Mouse (Mus musculus) neutrophil, adult 83 days (primary cell): ENCODE data around the gene Spag17. TPM values are rescaled to one million over a fixed set of nuclear protein-coding genes. Genes with fewer than 3 reads are reported as not detected.

Experiments
- total RNA-seq, 2 experiments: library from RNA; stranded (reverse); gene quantifications; one replicate each; pipeline ENCODE4 v1.2.4; 2023

Spag17 gene
- not detected for total RNA-seq

DNA sequence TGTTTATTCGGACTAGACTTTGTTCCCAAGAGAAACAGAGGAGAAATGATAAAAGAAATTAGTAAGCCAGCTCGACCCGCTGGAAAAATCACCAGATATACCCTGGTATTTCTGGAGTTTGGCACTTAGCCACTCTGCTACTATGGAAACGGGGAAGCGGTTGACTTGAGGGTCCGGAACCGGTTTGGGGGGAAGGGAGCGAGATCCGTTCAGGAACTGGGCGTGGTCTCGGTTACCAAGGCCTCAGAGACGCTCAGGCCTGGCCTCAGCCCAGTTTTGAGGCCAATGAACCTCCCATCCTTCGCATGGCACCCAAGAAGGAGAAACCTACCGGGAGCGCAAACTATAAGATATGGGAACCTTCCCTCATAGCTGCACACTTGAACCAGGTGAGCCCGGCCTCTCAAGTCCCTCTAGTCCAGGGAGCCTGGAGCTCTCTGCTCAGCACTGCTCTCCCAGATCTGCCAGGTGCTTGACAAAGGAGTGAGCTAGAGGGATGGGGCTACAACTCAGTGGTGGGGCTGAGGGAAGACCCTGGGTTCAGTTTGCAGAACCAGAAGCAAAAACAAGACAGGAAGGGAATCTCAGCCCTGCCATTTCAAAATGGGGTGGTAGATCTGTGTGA lies at the start of gene Spag17:
TSS of gene Spag17 (plus strand) at position 220 of the 625 bp plus-strand sequence.

DNA sequence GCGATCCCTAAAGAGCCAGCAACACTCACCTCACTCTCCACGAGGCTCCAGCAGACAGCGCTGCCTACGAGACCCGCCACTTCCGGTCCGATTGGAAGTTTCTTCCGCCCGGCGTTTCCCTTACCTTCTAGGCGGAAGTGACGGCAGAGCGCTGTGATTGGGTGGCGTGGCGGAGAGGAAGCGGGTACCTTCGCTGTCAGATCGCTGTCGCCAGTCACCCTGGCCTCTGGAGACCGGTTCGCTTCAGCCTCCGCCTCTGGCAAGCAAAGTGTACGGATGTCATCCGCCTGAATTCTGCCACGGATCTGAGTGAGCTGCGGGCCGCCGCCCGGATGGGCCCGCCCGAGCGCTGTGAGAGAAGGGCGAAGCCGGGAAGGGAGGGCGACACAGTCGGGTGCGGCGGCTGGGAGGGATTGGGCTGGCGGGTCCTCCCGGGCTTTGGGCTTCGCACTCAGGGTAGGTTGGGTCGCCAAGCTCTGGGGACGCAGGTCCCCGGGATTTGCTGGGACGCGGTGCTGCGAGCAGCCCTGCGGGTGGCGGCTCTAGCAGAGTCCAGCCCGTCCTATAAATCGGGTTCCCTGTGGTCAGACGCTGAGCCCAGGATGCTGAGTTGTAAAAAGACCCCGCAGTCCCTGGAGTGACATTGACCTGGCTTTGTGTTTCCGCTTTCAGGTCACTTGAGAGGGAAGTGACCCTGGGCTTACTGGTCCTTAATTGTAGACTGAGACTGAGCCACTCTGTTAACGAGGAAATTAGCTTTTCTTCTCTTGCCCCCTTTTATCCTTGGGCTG lies 277.3 kb downstream of the Spag17 start, which contains the start of the genes Gdap2 and Wdr3:
TSS of gene Gdap2 (plus strand) at position 67 of the 791 bp plus-strand sequence.
TSS of gene Wdr3 (minus strand) at position 93 of the 791 bp plus-strand sequence.

